Mouse (Mus musculus) layer of hippocampus, adult 18-20 months (tissue): Measurements from ENCODE around the gene Shmt2. TPM values are rescaled to one million over a fixed set of nuclear protein-coding genes. Genes with fewer than 3 reads are reported as not detected.

Source experiments
- DNase-seq, 2 experiments: peaks; one replicate each; pipeline ENCODE4 v3.0.0; 2022; ENCODE audit warnings: low spot score in 2 of 2
- long read RNA-seq: library from polyadenylated mRNA; stranded (forward); transcript quantifications from one replicate; pipeline ENCODE4 v2.0.0, GENCODE M21; 2021
- total RNA-seq, 2 experiments: library from RNA; stranded (reverse); gene quantifications; 2 replicates each; pipeline ENCODE4 v1.2.3; 2021

Shmt2 gene
- 10 to 100 TPM; 24.2 to 25.3 TPM for total RNA-seq
- long read RNA-seq, transcript Shmt2-206 (12 exons, 2,238 nt) = minor isoform, 6 of 23 reads
- long read RNA-seq, transcript Shmt2-201 (12 exons, 2,289 nt) = major isoform, 8 of 23 reads
- long read RNA-seq, partial matches to known transcripts = 3 of 23 reads
- long read RNA-seq, other reads (novel, unspliced or antisense) = 6 of 23 reads

DNA sequence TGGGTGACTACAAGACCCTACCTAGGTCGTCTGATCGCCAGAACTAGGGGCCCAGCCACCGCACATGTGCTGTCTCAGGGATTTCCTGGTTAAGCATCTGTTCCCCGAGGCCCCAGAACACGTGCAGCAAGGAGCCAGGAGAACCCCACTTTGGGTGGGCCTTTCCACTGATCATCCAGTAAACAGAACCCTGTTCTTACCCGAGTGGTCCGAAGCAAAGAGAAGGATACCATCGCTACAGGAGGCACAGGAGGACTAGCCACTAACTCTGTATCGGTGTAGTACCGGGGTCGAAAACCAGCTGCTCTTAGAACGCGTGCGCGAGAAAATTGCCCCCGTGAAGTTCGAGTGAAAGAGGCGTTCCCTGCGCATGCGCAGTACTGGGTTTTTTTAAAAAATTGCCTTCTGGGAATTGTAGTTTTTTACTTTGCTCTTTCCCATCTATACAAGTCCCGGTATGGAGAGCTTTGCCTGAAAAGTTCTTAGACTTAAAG, at the start of gene Shmt2:
Gene Shmt2 (minus strand): TSS at position 357 of the 494 bp plus-strand sequence.
- DNase-seq = peak; percentile 71 to 92

- DNase-seq = no peak
Measured at GRCm38 (mm10) chr10:127570937-127571641, 48.8 kb upstream of the Shmt2 start.

DNA sequence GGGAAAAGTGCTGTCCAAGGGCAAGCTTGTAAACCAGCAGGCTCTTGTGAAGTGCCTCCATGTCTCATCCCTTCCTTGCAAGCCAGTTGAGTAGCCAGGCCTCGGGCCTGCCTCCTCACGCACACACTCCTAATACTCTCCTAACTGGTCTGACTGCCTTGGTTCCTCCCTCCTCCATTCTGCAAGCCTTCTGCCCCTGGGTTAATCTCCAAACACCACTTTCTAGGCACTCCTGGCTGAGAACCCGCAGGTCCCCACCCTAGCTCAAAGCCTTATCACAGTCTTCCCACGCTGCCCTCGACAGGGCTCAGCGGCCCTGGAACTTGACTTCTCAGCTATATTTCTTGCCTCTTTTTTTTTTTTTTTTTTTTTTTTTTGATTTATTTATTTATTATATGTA, 48.1 kb upstream of the Shmt2 start:
- no peak for DNase-seq

DNA sequence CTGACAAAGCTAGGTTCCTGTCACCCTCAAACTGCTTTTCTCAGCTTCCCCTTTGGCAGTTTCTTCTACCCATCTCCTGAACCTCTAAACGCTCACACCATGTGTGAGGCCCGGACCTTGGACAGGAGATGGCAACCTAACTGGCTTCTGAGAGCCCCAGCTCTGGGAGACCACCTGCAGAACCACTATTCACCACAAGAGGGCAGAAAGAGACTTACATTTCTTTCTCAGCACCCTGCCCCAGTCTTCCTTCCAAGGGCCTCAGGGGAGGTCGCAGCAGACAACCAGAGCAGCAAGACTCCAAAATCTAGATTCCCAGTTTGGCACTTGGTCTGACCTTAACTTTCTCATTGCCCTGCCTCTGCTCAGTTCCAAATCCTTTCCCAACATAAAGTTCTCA, 47.2 kb upstream of the Shmt2 start:
- DNase-seq = peak; percentile 48 to 82

GRCm38 (mm10) chr10:127566553-127567326, 44.5 kb upstream of the Shmt2 start:
- no peak for DNase-seq

GRCm38 (mm10) chr10:127564301-127564700, 42.1 kb upstream of the Shmt2 start:
- no peak for DNase-seq

- no peak for DNase-seq
Measured at GRCm38 (mm10) chr10:127563840-127564239, 41.6 kb upstream of the Shmt2 start.

- DNase-seq = no peak
Measured at GRCm38 (mm10) chr10:127561145-127561544, 38.9 kb upstream of the Shmt2 start.

GRCm38 (mm10) chr10:127557397-127557796, 35.2 kb upstream of the Shmt2 start:
- DNase-seq = no peak

DNA sequence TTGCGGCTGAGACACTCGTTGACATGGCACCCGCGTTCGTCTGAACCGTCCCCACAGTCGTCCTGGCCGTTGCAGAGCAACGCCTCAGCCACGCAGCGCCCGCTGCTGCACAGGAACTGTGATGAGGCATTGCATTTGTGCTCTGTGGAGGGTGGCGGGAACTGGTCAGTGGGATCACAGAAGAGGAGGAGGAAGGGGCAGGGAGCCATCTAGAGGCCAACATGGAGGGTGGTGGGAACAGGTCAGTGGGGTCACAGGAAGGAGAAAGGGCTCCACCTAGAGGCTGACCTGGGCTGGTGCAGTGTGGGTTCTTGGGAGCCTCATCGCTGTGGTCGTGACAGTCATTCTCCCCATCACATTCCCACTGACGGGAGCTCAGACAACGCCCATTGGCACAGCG, 33.5 kb upstream of the Shmt2 start:
- DNase-seq = no peak

DNA sequence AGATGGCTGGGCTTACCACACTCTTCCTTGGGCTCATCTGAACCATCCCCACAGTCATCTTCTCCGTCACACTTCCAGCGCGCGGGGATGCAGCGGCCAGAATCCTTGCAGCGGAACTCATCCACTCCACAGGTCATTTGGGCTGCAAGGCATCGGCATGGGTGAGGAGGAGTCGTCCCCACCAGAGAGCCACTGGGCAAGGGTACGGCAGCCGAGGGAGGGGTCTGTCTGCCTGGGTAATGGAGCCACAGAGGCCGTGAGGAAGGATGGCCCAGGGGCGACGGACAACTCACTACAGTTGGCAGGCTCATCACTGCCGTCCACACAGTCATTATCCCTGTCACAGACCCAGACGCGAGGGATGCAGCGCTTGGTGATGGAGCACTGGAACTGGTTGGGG, 27.6 kb upstream of the Shmt2 start:
- DNase-seq = no peak

DNA sequence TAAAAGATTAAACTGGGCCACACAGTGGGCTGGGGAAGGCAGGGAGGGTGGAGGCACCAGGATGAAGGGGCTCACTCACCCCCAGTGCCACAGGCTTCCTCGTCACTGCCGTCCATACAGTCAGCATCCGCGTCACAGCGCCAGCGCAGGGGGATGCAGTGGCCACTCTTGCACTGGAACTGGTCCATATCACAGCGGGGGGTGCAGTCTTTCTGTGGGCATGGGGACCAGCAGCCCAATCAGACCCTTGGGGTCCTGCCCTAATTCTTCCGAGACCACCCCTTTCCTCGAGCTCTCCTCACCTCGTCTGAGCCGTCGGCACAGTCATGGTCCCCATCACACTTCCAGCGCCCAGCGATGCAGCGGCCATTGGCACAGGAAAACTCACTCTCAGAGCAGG, 26.0 kb upstream of the Shmt2 start:
- DNase-seq = no peak

GRCm38 (mm10) chr10:127546505-127546904, 24.3 kb upstream of the Shmt2 start:
- no peak for DNase-seq

DNA sequence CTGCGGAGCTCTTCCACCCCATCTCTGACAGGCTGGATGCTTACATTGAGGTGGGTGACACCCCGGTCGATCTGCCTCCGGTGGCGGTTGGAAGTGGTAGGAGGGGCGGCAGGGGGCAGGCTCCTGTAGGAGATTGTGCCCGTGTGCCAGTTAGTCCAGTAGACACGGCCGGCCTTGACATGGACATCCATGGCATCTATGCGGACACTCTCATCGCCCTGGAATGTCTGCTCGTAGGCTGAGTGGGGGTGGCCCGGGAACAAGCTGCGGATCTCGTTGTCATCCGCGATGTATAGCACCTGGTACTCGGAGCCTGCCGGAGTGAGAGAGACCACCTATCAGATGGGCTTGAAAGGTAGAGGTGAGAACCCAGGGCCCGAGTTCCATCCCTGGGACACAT, 22.1 kb upstream of the Shmt2 start:
- DNase-seq = no peak

DNA sequence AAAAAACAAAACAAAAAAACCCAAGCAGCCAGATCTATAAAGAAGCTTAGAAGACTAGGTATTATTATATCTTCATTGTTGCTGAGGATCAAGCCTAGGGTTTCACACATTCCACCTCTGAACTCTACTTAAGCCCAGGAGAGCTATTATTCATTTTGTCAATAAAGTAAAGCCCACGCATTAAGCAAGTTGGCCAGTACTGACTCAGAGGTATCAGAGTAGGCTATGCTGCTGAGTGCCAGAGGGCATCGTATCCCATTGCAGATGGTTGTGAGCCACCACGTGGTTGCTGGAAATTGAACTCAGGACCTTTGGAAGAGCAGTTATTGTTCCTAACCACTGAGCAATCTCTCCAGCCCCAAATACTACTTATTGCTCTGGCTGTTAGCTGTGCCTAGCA, 21.7 kb upstream of the Shmt2 start:
- no peak for DNase-seq

DNA sequence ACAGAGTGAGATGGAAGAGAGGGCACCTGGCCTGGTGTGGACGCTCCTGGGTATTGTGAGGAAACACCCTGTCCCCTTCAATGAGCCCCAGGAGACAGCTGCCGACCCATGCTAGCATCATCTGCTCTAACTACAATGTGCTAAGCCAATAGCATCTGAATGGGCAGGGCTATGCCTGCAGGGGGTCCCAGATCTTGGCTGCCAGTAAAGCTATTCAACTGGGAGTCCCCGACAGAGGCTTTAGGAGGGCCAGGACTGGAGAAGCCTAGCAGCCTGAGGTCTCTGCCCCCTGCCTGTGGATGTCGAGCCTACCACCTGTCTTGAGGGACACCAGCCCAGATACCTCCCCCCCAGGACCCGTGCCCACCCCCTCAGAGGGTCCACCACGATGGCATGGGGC, 20.5 kb upstream of the Shmt2 start:
- no peak for DNase-seq

- peak in 1 of 2 experiments; percentile 64 for DNase-seq
Measured at GRCm38 (mm10) chr10:127542084-127542483, 19.8 kb upstream of the Shmt2 start.

GRCm38 (mm10) chr10:127541510-127541909, 19.3 kb upstream of the Shmt2 start:
- DNase-seq = no peak

GRCm38 (mm10) chr10:127537854-127538583, 15.8 kb upstream of the Shmt2 start:
- DNase-seq = peak; percentile 55 to 90

- DNase-seq = peak in 1 of 2 experiments; percentile 53
Measured at GRCm38 (mm10) chr10:127536586-127537314, 14.5 kb upstream of the Shmt2 start.

DNA sequence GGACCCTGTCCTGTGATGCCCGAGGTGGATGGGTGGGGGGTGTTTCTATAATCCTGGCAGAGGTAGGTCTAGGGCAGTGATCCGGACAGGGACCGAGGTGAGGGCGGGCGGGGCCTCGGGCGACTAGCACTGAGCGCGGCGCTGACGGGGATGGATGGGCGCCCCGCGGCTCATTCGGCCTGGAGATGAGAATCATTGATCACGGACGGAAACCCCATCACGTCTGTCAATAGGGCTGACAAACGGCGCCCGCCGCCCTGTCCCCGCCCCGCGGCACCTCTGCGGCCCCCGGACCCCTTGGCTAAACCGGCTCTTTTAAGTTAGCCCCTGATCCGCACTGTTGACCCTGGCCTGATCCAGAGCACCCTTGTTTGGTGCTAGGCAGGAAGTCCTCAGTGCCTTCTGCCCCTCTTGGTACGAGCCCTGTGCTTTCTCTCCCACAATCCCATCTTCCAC, 12.7 kb upstream of the Shmt2 start:
- no peak for DNase-seq
